Mouse (Mus musculus) T-helper 1 cell (primary cell): ENCODE measurements around the gene Ube2a.

Experiments used
- in situ Hi-C: fragments of 300-600 bp; cut with MboI, MseI; formaldehyde crosslinking; loops from one replicate; pipeline ENCODE4 v1.15.1; 2025; ENCODE audit warnings: high pct_unique_total_duplicates

Gene Ube2a

GRCm38 (mm10) chrX:36901655-36902054 is 28.0 kb downstream of the Ube2a start:
- in situ Hi-C loops = no loop called here

- in situ Hi-C loops = no loop called here
Measured at GRCm38 (mm10) chrX:36902321-36903114, 28.8 kb downstream of the Ube2a start, which contains the start of gene Nkrf. Nkrf (minus strand) TSS chrX:36902899.

- in situ Hi-C loops = no loop called here
Measured at GRCm38 (mm10) chrX:36903115-36903768, 29.5 kb downstream of the Ube2a start.

GRCm38 (mm10) chrX:36906539-36906938 is 32.8 kb downstream of the Ube2a start:
- in situ Hi-C loops = loop anchor here (5.0 kb wide), 1 partner anchor 79 kb away; no protein-coding TSS in a partner anchor

GRCm38 (mm10) chrX:36911343-36911742 is 37.6 kb downstream of the Ube2a start:
- in situ Hi-C loops = no loop called here

- in situ Hi-C loops = no loop called here
Measured at GRCm38 (mm10) chrX:36917749-36918148, 44.0 kb downstream of the Ube2a start.

- in situ Hi-C loops = no loop called here
Measured at GRCm38 (mm10) chrX:36921346-36921745, 47.6 kb downstream of the Ube2a start.

GRCm38 (mm10) chrX:36928791-36929190 is 55.1 kb downstream of the Ube2a start:
- in situ Hi-C loops = no loop called here

- in situ Hi-C loops = no loop called here
Measured at GRCm38 (mm10) chrX:36929694-36930093, 56.0 kb downstream of the Ube2a start.

- in situ Hi-C loops = no loop called here
Measured at GRCm38 (mm10) chrX:36930574-36930973, 56.9 kb downstream of the Ube2a start.
